Mouse (Mus musculus) spleen, adult 10 weeks (tissue): ENCODE results near the gene Ascl3. TPM values are rescaled to one million over a fixed set of nuclear protein-coding genes. Genes with fewer than 3 reads are reported as not detected.

ENCODE experiments used
- polyA plus RNA-seq: library from polyadenylated mRNA; stranded (reverse); fragments of 350-450 nt; fragmentation: Illumina TruSeq; extraction: RNeasy Lipid Tissue Mini Kit (QIAGEN cat#74804); gene quantifications from one replicate; pipeline ENCODE4 v1.2.3, GENCODE M21; 2015; ENCODE audit warnings: low replicate concordance; ENCODE audit not compliant: insufficient read depth

Ascl3 gene
- not detected for polyA plus RNA-seq

DNA sequence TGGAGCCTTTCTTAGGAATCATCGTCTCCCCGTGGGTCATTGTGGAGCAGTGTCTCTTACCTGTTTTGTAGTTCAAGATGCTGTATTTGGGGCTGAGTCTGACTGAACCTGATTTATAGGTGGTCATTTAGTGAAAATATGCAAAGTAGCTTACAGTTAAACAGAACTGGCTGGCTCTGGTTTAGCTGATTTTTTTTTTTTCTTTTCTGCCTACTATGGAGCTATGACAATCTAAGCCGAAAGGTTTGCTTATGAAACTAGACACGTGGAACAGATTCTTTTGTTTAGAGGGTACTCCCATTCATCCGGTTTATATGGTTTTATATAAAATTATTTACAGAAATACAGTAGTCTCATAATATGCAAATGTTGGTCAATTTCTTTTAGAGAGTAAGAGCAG lies at the start of gene Ascl3:
Gene Ascl3, minus strand, starts transcription at position 101 of the 400 bp plus-strand sequence.

DNA sequence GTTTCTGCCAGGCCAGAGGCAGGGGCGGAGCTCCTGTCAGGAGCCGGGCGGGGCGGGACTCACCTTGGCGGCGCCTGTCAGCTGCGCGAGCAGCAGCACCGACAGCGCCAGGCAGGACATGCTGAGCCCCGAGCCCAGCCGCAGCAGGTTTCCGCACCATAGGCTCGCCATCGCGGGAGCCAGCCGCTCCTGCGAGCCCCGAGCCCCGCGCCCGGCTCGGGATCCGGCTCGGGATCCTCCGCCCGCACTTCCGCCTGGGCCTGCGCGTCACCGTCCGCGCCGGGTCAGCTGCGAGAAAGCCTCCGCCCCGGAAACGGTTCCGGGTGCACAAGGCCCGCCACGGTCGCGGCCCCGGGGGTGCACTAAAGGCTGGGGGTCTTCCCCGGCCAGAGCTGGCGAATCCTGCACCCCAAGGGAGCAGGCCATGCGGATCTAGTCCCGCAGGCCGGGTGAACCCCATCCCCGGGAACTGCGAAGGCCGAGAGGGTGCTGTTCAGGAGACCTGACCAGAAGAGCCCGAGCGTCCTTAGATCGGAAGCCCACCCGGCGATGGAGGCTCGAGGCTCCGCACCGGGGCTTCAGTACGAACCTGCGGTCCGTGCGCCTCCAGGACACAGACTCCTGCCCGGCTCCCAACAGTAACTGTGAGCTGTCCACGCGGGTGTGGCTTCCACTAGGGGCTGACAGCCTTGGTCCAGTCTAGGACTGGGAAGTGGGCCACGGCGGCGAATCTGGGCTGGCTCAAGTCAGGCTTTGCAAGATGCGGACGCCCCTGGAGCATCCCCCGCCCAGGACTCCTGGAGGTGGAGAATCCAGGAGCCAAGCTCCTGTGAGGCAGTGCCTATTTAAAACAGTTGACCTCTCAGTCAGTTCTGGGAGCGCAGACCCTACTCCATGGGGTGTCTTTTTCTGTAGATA lies 20.7 kb upstream of the Ascl3 start, which contains the start of gene Tmem9b:
Gene Tmem9b, minus strand, starts transcription at position 868 of the 918 bp plus-strand sequence.

DNA sequence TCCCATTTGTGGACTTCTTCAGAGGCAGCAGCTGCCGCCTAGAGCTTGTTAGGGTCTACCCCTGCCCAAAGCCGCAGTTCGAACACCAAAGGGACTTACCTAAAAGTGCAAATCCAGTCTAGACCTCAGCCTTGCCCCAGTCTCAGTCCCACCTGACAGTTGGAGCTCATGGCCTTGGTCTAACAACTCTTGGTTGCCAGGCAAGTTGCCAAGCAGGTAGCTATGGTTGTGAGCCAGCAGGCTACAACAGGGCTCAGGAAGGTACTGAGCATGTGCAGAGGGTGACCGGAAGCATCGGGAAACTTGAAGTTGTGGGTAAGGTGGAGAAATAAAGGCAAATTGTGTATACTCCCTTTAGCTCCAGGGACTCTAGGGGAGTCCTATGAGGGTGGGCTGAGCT lies 7.8 kb downstream of the Ascl3 start, which contains the start of gene BC051019:
Gene BC051019, minus strand, starts transcription at position 154 of the 400 bp plus-strand sequence.

DNA sequence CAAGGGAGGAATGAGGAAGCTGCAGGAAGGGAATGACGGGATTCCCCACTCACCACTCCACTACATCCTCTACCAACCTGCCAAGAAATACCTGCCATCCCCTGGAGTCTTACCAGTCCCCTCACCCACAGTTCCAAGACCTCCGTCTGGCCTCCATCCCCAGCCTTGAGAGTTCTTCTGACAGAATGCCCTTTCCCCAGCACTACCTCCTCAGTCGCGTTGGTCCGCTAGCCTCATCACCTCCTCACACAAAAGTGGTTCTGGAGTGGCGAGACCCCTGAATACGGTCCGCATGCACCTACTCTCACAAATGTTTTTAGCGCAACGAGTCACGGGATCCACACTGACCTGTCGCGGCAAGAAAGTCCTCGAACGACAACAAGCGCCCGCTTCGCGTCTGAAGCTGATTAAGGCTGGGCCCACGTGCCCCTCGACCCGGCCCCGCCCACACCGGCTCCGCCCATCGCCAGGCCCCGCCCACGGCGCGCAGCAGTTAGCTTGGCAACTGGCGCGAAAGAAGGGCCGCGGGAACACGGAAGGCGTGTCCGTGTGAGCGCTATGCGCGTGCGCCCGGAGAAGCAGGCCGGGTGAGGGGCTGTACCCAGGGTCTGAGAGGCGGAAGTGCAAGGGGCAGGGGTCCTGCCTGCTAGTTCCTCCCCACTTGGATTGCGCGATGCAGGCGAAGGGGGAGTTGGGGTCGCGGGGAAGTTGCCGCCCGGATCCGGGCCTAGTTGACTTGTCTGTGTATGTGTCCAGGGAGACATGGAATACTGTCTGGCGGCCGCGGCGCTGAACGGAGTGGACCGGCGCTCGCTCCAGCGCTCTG lies 28.1 kb downstream of the Ascl3 start, which contains the start of the genes St5 and Akip1:
Gene St5, minus strand, starts transcription at position 416 of the 826 bp plus-strand sequence.
Gene Akip1, plus strand, starts transcription at position 501 of the 826 bp plus-strand sequence.

Other genes starting within 250 kb of the Ascl3 start
- gene Trim66, start 223.6 kb downstream of the Ascl3 start, polyA plus RNA-seq, result 0.04 TPM
- gene Rpl27a, start 212.6 kb downstream of the Ascl3 start, polyA plus RNA-seq, result 813 TPM
- 36.0 TPM for gene St5, start 28.1 kb downstream of the Ascl3 start, polyA plus RNA-seq
- gene Akip1, start 28.0 kb downstream of the Ascl3 start, polyA plus RNA-seq, result 19.3 TPM
- gene BC051019, start 7.9 kb downstream of the Ascl3 start, polyA plus RNA-seq, result 0.14 TPM
- gene Tmem9b, start 21.1 kb upstream of the Ascl3 start, polyA plus RNA-seq, result 60.7 TPM
- 0.57 TPM for gene Nrip3, start 50.3 kb upstream of the Ascl3 start, polyA plus RNA-seq
- gene Scube2, start 134.0 kb upstream of the Ascl3 start, polyA plus RNA-seq, result 0.26 TPM
- 81.7 TPM for gene Dennd5a, start 228.7 kb upstream of the Ascl3 start, polyA plus RNA-seq